Mouse (Mus musculus) fibroblast of lung, adult 2 months (primary cell): ENCODE measurements around the gene Zdhhc14.

Experiments used
- DNase-seq: peaks from one replicate; pipeline ENCODE4 v3.0.0-alpha.2; 2011; ENCODE audit warnings: low read depth

The Zdhhc14 gene

GRCm38 (mm10) chr17:5554573-5554972 lies 62.2 kb downstream of the Zdhhc14 start:
- no peak for DNase-seq

GRCm38 (mm10) chr17:5556568-5556967 lies 64.2 kb downstream of the Zdhhc14 start:
- no peak for DNase-seq

DNA sequence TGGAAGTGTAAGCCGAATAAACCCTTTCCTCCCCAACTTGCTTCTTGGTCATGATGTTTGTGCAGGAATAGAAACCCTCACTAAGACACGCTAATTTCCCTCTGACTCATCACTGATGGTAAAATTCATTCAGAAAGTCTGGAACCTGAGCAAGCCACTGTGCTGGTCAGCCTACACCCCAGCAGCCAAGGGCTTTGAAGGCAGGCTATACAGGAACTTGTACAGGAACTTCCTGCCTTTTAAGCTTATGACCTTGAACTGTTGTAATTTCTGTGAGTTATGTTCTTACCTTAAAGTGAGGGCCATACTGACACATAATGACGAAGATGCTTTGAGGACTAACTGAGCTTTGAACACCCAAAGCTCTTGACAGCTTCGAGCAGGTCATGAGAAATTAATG lies 67.9 kb downstream of the Zdhhc14 start:
- no peak for DNase-seq

GRCm38 (mm10) chr17:5563108-5563507 lies 70.8 kb downstream of the Zdhhc14 start:
- DNase-seq: no peak

- DNase-seq: peak; percentile 54
Observed at GRCm38 (mm10) chr17:5566006-5566405, 73.6 kb downstream of the Zdhhc14 start.

DNA sequence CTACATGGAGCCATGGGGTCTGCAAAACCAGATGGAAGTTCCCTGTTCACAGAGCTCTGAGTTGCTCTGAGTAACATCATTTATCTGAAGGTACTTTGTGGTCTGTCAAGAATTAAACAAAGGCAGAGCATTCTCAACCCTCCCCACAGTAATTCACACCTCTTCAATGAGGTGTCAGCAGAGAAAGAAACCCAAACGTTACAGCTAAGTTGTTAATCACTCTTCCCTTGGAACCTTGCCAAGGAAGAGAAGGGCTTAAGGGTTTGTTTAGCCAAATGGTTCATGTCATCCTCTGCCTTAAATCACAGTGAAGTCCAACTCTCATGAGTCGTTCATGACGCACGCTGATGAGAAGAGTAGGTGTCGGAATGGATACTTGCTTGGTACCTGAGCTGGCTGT lies 75.6 kb downstream of the Zdhhc14 start:
- DNase-seq: no peak

GRCm38 (mm10) chr17:5569131-5570030 lies 77.0 kb downstream of the Zdhhc14 start:
- DNase-seq: no peak

DNA sequence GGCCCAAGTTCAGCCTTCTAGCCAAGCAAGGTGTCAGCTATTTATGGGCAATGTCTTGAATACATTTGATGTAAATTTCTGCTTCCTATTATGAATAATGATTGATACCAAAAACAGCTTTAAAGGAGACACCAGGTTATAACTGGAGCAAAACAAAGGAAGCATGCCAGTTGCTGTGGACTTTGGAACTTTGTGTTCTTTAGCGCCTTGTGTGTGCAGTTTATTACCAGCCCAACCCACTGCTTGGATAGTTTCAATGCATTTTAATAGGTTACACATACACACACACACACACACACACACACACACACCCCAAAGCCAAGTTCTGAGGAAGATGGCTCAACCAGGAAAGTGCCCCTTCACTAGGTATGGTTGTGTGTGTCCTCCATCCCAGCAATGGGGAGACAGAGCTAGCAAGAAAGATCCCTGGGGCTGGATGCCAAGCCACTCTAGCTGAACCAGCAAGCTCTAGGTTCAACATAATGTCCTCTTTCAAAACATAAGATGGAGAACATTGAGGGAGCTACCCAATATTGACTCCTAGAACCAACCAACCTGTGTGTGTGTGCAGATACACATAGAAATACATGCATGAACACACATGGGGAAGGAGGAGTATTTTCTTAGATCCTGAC lies 79.9 kb downstream of the Zdhhc14 start:
- DNase-seq: no peak

DNA sequence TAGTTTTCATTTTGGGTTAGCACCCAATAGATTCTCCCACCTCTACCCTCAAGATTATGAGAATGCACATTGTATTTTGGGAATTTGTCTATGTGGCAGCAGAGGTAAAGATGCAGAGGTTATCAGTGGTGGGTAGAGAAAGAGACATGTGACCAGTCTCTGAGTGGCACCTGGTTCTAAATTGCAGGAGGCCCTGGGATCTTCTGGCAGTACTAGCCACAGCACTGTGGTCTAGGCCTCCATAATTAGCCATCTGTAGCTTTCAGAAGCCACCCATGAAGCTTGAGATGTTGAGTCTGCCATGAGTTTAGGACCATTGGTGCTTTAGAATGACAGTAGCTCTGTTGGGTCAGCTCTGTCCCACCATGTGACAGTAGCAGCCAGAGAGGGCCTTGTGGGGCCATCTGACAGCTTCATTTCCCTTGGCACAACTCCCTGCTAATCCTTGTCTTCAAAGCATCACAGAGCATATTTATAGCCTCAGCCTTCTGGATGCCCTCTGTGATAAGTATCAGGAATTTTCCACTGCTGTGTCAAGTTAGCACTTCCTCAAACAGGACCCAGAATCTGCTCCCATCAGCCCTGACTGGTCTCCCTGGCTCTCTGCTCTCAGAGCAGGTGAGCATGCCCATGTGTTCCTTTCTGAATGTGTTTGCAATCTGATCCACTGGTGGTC lies 80.5 kb downstream of the Zdhhc14 start:
- DNase-seq: no peak

- no peak for DNase-seq
Observed at GRCm38 (mm10) chr17:5574672-5575071, 82.3 kb downstream of the Zdhhc14 start.

- DNase-seq: no peak
Observed at GRCm38 (mm10) chr17:5575518-5575917, 83.2 kb downstream of the Zdhhc14 start.

DNA sequence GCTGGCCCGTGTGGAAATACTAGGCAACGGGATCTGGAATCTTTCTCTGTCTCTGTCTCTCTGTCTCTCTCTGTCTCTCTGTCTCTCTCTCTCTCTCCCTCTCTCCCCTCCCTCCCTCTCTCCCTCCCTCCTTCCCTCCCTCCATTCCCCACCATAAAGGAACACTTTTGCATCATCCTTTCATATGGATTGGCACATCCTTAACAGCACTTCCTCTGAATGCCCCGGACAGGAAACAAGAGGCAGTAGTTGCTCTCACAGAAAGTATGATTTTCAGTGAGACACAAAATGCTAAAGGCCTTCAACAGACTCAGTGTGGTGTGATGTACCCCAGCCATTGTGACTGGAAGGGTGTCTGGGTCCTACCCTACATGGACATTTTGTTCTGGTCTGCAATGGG lies 89.9 kb downstream of the Zdhhc14 start:
- DNase-seq: no peak

DNA sequence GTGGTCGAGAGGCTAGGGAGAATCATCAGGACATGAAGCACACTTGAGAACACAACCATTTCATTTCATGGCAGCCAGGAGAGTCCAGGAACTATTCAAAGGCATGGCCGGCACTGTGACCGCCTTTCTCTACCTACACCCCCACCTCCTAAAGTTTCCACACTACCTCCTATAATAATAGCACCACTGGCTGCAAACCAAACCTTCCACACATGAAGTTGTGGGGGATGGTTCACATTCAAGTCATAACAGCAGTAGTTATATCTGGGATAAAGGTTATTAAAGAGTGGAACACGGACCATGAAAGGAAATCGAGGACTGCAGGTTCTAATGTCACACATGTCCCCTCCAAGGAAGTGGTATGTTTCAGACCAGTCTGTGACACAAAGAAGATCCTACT lies 90.6 kb downstream of the Zdhhc14 start:
- no peak for DNase-seq

- DNase-seq: no peak
Observed at GRCm38 (mm10) chr17:5583472-5584145, 91.3 kb downstream of the Zdhhc14 start.

DNA sequence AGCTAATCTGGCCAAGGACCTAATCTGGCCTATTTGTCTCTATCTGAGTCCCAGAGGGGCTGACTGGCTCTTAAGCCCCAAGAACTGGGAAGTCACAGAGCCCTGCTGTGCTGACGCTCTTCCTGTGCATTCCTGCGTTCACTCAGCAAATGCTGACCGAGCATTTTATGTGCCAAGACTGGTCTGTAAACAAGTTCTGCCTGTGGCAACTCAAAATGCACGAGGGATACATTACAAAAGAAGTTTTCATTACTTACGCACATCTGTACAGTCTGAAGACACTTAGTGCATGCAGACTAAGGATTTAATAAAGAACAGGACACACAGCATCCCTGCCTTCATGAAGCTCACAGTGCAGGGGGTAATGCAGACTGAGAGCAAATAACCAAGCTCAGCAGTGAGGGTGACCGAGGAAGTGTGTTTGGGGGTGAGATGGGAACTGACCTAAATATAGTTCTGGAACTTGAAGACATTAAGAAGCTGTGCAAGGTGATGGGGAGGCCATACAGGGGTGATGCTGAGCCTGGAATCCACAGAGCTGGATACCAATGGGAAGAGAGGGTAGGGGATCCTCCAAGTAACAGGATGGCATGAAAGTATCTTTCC lies 99.3 kb downstream of the Zdhhc14 start:
- no peak for DNase-seq

- no peak for DNase-seq
Observed at GRCm38 (mm10) chr17:5593071-5593470, 100.7 kb downstream of the Zdhhc14 start.

DNA sequence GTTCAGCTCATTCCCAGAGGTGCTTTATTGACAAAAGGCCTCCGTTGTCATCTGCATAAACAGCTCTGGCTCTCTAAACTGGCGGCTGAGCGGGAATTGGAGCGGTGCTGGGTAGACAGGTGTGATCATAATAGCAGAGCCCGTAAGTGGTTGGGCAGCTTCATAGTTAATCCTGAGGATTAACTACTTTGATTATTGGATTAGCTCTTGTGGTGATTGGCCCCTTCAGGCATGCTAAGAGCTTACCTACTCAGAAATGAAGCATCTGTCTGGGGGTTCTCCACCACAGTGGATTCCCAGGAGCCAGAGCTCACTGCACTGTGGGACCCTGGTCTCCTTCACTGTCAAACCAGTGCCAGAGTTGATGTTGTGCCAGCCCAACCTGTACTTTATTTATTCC lies 102.7 kb downstream of the Zdhhc14 start:
- DNase-seq: no peak

DNA sequence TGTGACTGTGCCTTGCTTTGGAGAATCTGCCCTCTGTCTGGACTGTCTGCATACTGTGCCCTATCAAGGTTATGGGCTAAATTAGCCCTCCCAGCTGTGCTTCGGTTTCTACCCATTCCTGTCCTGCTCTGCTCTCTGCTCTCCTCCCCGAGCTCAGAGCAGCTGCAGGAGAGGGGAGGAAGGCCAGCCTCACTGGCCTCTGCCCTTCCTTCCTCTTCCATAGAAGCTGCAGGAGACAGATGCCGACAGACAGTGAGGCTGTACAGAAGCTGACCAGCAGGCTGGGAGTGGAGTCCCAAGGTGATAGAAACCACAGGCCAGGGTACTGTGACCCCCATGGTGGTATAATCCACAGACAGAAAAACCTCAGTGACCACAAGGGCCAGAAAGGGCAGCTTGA lies 104.1 kb downstream of the Zdhhc14 start:
- DNase-seq: no peak

- DNase-seq: no peak
Observed at GRCm38 (mm10) chr17:5598999-5599398, 106.6 kb downstream of the Zdhhc14 start.

DNA sequence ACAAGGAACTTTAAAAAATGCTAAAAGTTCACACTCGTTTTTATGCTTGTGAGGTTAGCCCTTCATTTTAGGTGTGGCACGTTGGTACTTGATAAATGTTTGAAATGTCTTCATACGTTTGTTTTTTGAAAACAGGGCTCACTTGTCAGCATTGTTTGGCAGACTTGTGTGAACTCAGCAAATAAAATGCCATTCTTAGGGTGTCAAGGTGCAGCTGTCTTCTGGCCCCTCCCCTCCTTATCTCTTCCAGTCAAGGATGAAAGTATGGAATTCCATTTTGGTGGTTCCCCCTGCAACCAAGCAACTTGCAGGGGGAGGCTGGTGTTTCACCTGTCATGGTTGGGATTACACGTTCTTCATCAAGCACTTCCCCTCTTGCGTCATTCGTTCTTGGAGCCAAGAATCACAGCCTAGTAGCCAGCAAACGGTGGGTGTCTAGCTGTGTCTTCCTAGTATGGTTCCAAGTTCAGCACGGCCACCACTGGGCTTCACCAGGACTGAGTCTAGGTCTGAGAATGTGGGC lies 108.2 kb downstream of the Zdhhc14 start:
- no peak for DNase-seq

DNA sequence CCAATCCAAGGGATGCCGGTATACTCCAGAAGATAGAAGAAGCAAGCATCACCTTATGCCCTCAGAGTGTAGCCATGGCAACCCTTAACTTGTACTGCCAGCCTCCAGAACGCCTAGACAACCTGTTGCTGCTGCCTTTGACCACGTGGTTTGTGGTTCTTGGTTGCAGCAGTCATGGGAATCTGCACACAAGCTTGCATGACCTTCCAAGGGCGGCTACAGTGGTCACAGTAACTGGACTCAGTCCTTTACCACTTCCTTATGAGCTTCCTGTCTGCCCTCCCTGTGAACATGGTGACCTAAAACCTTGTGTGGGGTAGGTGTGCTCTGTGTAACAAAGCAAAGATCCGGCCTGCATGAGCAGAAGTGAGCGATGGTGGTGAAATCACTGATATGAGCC lies 109.6 kb downstream of the Zdhhc14 start:
- DNase-seq: no peak

DNA sequence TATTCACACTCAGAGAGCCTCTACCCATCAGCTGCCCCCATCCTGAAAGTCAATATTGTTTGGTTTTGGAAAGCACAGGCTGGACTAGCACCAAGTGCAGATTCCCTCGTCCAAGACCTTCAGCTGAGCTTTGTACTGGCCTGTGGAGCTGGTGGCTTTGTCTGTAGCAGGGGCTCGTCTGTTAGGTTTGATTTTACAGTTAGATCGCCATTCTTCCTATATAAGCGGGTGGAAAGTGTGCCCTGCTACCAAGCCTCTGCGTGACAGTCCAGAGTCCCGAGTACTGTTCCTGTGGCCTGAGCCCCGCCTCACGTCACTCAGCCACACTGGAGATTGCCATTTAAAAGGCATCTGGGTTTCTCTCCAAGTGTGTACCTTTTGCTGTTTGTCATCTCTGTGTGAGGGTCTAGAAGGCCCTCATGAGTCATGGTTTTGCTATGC lies 113.8 kb downstream of the Zdhhc14 start:
- DNase-seq: no peak
